In genomic region chr4:139596715-139597114, GRCm38 (mm10) we compare ENCODE assay signal across 11 mouse cellular contexts. TPM values are rescaled to one million over a fixed set of nuclear protein-coding genes. Genes with fewer than 3 reads are reported as not detected.
DNase-seq lines count a peak whose midpoint lies in the region; ATAC-seq and TF ChIP-seq lines count a peak whose summit lies in the region.
"Had no signal": no experiment of that assay in that cellular context is flagged by ENCODE, and none has a peak within 500 bp of the region (broad histone marks: within the 10 kb centered on the region; RNA-seq: fewer than 3 reads in every experiment).

No protein-coding gene starts in this region.

- H3K4me3 ChIP-seq in cerebellum, adult 2 months (replicated peaks; ENCODE audit: insufficient read depth, low read depth, low read length) = no peak overlapping the region
- no peak overlapping the region for H3K4me3 ChIP-seq in lung, embryonic 16.5 days (ENCODE audit: low read length)
- no peak overlapping the region for H3K4me3 ChIP-seq in hindbrain, embryonic 16.5 days (ENCODE audit: low read length)
- no peak overlapping the region for H3K4me3 ChIP-seq in neural tube, embryonic 13.5 days

- H3K4me2 ChIP-seq in lung, embryonic 16.5 days (ENCODE audit: low read depth, low read length) = no peak overlapping the region
- no peak overlapping the region; the same call in 1 of the 2 replicates for H3K4me2 ChIP-seq in hindbrain, embryonic 16.5 days (ENCODE audit: low read length)
- H3K4me2 ChIP-seq in neural tube, embryonic 13.5 days = no peak overlapping the region

- ATAC-seq in lung, embryonic 16.5 days (ENCODE audit: low read depth) = no peak
- ATAC-seq in hindbrain, embryonic 16.5 days = 0 out of 2 replicates have a peak, but pooled peaks have one; percentile 25
- 0 out of 2 replicates have a peak, but pooled peaks have one; percentile 3 for ATAC-seq in neural tube, embryonic 13.5 days (ENCODE audit: low read depth)

- no peak for TF ChIP-seq POLR2A in cerebellum, adult 2 months (IDR thresholded peaks at IDR 0.05; ENCODE audit: borderline replicate concordance, insufficient read depth, low read length)

- no peaks in the 10 kb centered on the region for H3K36me3 ChIP-seq in lung, embryonic 16.5 days (ENCODE audit: control insufficient read depth, insufficient read depth, low read length)
- H3K36me3 ChIP-seq in hindbrain, embryonic 16.5 days (ENCODE audit: control insufficient read depth, insufficient read depth, low read length) = no peaks in the 10 kb centered on the region
- H3K36me3 ChIP-seq in neural tube, embryonic 13.5 days = no peaks in the 10 kb centered on the region

- TF ChIP-seq CTCF in cerebellum, adult 2 months (IDR thresholded peaks at IDR 0.05; ENCODE audit: borderline replicate concordance, insufficient read depth, low read depth, low read length) = no peak

- intact Hi-C loops in gastrocnemius, postnatal 14 days (cut with DNase I; ENCODE audit: low total_unique reads) = no loop called here

- no peak overlapping the region for H3K9ac ChIP-seq in lung, embryonic 16.5 days (ENCODE audit: low read length)
- 0 out of 2 replicates have a peak overlapping the region, but pooled peaks have one; percentile 17 for H3K9ac ChIP-seq in hindbrain, embryonic 16.5 days (ENCODE audit: low read depth, low read length)
- peak overlapping the region; percentile 55 for H3K9ac ChIP-seq in neural tube, embryonic 13.5 days

- H3K9me3 ChIP-seq in lung, embryonic 16.5 days (ENCODE audit: control insufficient read depth, low read length) = no peaks in the 10 kb centered on the region
- H3K9me3 ChIP-seq in hindbrain, embryonic 16.5 days (ENCODE audit: control insufficient read depth, low read length) = no peaks in the 10 kb centered on the region
- H3K9me3 ChIP-seq in neural tube, embryonic 13.5 days = no peaks in the 10 kb centered on the region

- DNase-seq in cerebellum, adult 2 months = peak in 1 of 2 experiments; percentile 42
- DNase-seq in cerebellum, postnatal 36 days = no peak
- no peak for DNase-seq in lung, postnatal 25 days (ENCODE audit: low spot score)
- DNase-seq in T-cell, adult 2 months (ENCODE audit: low spot score) = no peak
- no peak for DNase-seq in gastrocnemius, postnatal 14 days
- DNase-seq: heart, postnatal 10 days; left cerebral cortex, postnatal 4 days had no signal

- H3K4me1 ChIP-seq in cerebellum, adult 2 months (ENCODE audit: control insufficient read depth, insufficient read depth, low read length) = peaks cover 82% of the 10 kb centered on the region
- peaks cover 56% of the 10 kb centered on the region for H3K4me1 ChIP-seq in lung, embryonic 16.5 days (replicated peaks; ENCODE audit: control insufficient read depth, insufficient read depth, low read length)
- peaks cover 48% of the 10 kb centered on the region for H3K4me1 ChIP-seq in hindbrain, embryonic 16.5 days (ENCODE audit: control insufficient read depth, insufficient read depth, low read depth, low read length)
- peaks cover 68% of the 10 kb centered on the region for H3K4me1 ChIP-seq in neural tube, embryonic 13.5 days (replicated peaks)

- no peaks in the 10 kb centered on the region for H3K27me3 ChIP-seq in cerebellum, adult 2 months (ENCODE audit: control insufficient read depth, insufficient read depth, low read length)
- no peaks in the 10 kb centered on the region for H3K27me3 ChIP-seq in lung, embryonic 16.5 days (ENCODE audit: control insufficient read depth, insufficient read depth, low read depth, low read length)
- H3K27me3 ChIP-seq in hindbrain, embryonic 16.5 days (replicated peaks; ENCODE audit: control insufficient read depth, insufficient read depth, low read length) = no peaks in the 10 kb centered on the region
- H3K27me3 ChIP-seq in neural tube, embryonic 13.5 days = no peaks in the 10 kb centered on the region

- 32% methylated on average over 9 of the region's 9 CpGs for WGBS in cerebellum, adult 2 months
- 46% methylated on average over 9 of the region's 9 CpGs for WGBS in lung, embryonic 16.5 days
- 22% methylated on average over 9 of the region's 9 CpGs for WGBS in hindbrain, embryonic 16.5 days
- WGBS in neural tube, embryonic 13.5 days = 7% methylated on average over 9 of the region's 9 CpGs

- peak overlapping the region; percentile 17; the same call in 1 of the 2 replicates for H3K27ac ChIP-seq in cerebellum, adult 2 months (ENCODE audit: insufficient read depth, low read length)
- 0 out of 2 replicates have a peak overlapping the region, but pooled peaks have one; percentile 29 for H3K27ac ChIP-seq in lung, embryonic 16.5 days (ENCODE audit: low read length)
- H3K27ac ChIP-seq in hindbrain, embryonic 16.5 days (ENCODE audit: low read depth, low read length) = 0 out of 2 replicates have a peak overlapping the region, but pooled peaks have one; percentile 13
- peak overlapping the region; percentile 84 for H3K27ac ChIP-seq in neural tube, embryonic 13.5 days (replicated peaks)

RNA-seq across cellular contexts. Expression of gene Gm21969, which starts 6.3 kb away (rescaled TPM):
- polyA plus RNA-seq in cerebellum, adult 2 months (2012; rRNA removed) = 0.03 and 0.05 TPM in 2 replicates
- 0.05 TPM in 1 of 2 replicates, not detected in the other for polyA plus RNA-seq in lung, embryonic 16.5 days (2015; fragmentation: Nextera tagmentation; extraction: Ambion mirVana)
- not detected in 2 replicates for polyA plus RNA-seq in hindbrain, embryonic 16.5 days (2015; fragmentation: Nextera tagmentation; extraction: Ambion mirVana)
- polyA plus RNA-seq in neural tube, embryonic 13.5 days (2015; fragmentation: Nextera tagmentation; extraction: Ambion mirVana) = not detected in 2 replicates
- total RNA-seq in gastrocnemius, postnatal 14 days (2021) = not detected
- total RNA-seq: heart, postnatal 10 days; neutrophil, adult 5-6 weeks had no signal

RNA-seq across cellular contexts. Expression of gene Aldh4a1, which starts 26.0 kb away (rescaled TPM):
- polyA plus RNA-seq in cerebellum, adult 2 months (2012; rRNA removed) = 22.5 and 25.2 TPM in 2 replicates
- polyA plus RNA-seq in lung, embryonic 16.5 days (2015; fragmentation: Nextera tagmentation; extraction: Ambion mirVana) = 25.5 and 30.7 TPM in 2 replicates
- polyA plus RNA-seq in hindbrain, embryonic 16.5 days (2015; fragmentation: Nextera tagmentation; extraction: Ambion mirVana) = 31.9 and 35.4 TPM in 2 replicates
- polyA plus RNA-seq in neural tube, embryonic 13.5 days (2015; fragmentation: Nextera tagmentation; extraction: Ambion mirVana) = 23.6 and 24.5 TPM in 2 replicates
- 10 to 100 TPM; 45.0 to 47.7 TPM for total RNA-seq in gastrocnemius, postnatal 14 days (2021)

RNA-seq across cellular contexts. Expression of gene Tas1r2, which starts 56.6 kb away (rescaled TPM):
- polyA plus RNA-seq in cerebellum, adult 2 months (2012; rRNA removed) = not detected in 2 replicates
- polyA plus RNA-seq in lung, embryonic 16.5 days (2015; fragmentation: Nextera tagmentation; extraction: Ambion mirVana) = not detected in 2 replicates
- polyA plus RNA-seq in hindbrain, embryonic 16.5 days (2015; fragmentation: Nextera tagmentation; extraction: Ambion mirVana) = not detected in 2 replicates
- polyA plus RNA-seq in neural tube, embryonic 13.5 days (2015; fragmentation: Nextera tagmentation; extraction: Ambion mirVana) = not detected in 2 replicates
- not detected for total RNA-seq in gastrocnemius, postnatal 14 days (2021)
- total RNA-seq: heart, postnatal 10 days; left cerebral cortex, postnatal 4 days had no signal

Comparison
In these comparisons a context has a peak if more than half of its experiments do, and no peak if none do; other contexts are left out.
1. H3K27ac ChIP-seq: peak in every context shown above with its lines; median percentile 84 in neural tube, embryonic 13.5 days; 29 in lung, embryonic 16.5 days; 17 in cerebellum, adult 2 months; 13 in hindbrain, embryonic 16.5 days.